Mouse (Mus musculus) lung, embryonic 14.5 days (tissue): ENCODE measurements at regions not wholly inside any gene's neighbourhood (a gene's known extent, or its start where the extent isn't known, plus 50 kb on each side); places are given as distances from the start of the nearest gene placed in this dataset.

ENCODE experiments used
- ATAC-seq: fragments of 200-750 bp; cut with Nextera tagmentation; 2 replicates; pipeline ENCODE4 v1.8.0; 2017; ENCODE audit warnings: mild to moderate bottlenecking, moderate TSS enrichment, moderate library complexity; ENCODE audit not compliant: insufficient read depth
- DNase-seq: peaks from one replicate; pipeline ENCODE4 v3.0.0-alpha.2; 2015
- H3K27ac ChIP-seq: fragments of 300-500 bp; sonication (generic); 2 replicates; pipeline ENCODE4 v1.5.1; 2014; ENCODE audit warnings: low read depth, mild to moderate bottlenecking, moderate library complexity
- H3K27me3 ChIP-seq: fragments of 300-500 bp; sonication (generic); 2 replicates; pipeline ENCODE4 v1.6.1; 2014; ENCODE audit warnings: low read length, control low read depth; ENCODE audit not compliant: insufficient read depth
- H3K36me3 ChIP-seq: fragments of 300-500 bp; sonication (generic); 2 replicates; pipeline ENCODE4 v1.6.1; 2014; ENCODE audit warnings: control low read depth; ENCODE audit not compliant: insufficient read depth
- H3K4me1 ChIP-seq: fragments of 300-500 bp; sonication (generic); 2 replicates; pipeline ENCODE4 v1.6.1; 2014; ENCODE audit warnings: antibody characterized with exemption, control low read depth; ENCODE audit not compliant: insufficient read depth
- H3K4me2 ChIP-seq: fragments of 300-500 bp; sonication (generic); 2 replicates; pipeline ENCODE4 v1.6.1; 2014; ENCODE audit warnings: mild to moderate bottlenecking
- H3K4me3 ChIP-seq: fragments of 300-500 bp; sonication (generic); 2 replicates; pipeline ENCODE4 v1.5.1; 2014; ENCODE audit warnings: low read depth, low read length
- H3K9ac ChIP-seq: fragments of 300-500 bp; sonication (generic); 2 replicates; pipeline ENCODE4 v1.6.1; 2014
- H3K9me3 ChIP-seq: fragments of 300-500 bp; sonication (generic); 2 replicates; pipeline ENCODE4 v1.6.1; 2016; ENCODE audit warnings: low read depth, low read length, control low read depth
- CTCF ChIP-seq: IDR thresholded peaks from 2 replicates; pipeline ENCODE4 v1.5.1; 2016; ENCODE audit warnings: antibody characterized with exemption, low read depth
- WGBS: fragments of 180-500 bp; shearing (Covaris S2); extraction: QIAGEN DNeasy Blood & Tissue Kit; methylation state at CpG from one replicate; pipeline ENCODE4 v1.1.7; 2014; 5-methylcytosine and 5-hydroxymethylcytosine counted together

- H3K4me2 ChIP-seq: no peak overlapping the region
- no peak overlapping the region for H3K9ac ChIP-seq
- TF ChIP-seq CTCF: no peak
- no peak overlapping the region for H3K4me3 ChIP-seq
- H3K9me3 ChIP-seq: no peaks in the 10 kb centered on the region
- ATAC-seq (peak; percentile 62; the same call in 1 of the 2 replicates), DNase-seq (peak; percentile 79)
- H3K27me3 ChIP-seq: no peaks in the 10 kb centered on the region
- no peaks in the 10 kb centered on the region for H3K36me3 ChIP-seq
- H3K4me1 ChIP-seq: peaks cover 2% of the 10 kb centered on the region; the same call in 1 of the 2 replicates
- peak overlapping the region; percentile 9; the same call in 1 of the 2 replicates for H3K27ac ChIP-seq
- WGBS: 31% methylated on average over 2 of the region's 2 CpGs
Observed at GRCm38 (mm10) chr5:73796201-73796600, 145.0 kb downstream of the Spata18 start.

DNA sequence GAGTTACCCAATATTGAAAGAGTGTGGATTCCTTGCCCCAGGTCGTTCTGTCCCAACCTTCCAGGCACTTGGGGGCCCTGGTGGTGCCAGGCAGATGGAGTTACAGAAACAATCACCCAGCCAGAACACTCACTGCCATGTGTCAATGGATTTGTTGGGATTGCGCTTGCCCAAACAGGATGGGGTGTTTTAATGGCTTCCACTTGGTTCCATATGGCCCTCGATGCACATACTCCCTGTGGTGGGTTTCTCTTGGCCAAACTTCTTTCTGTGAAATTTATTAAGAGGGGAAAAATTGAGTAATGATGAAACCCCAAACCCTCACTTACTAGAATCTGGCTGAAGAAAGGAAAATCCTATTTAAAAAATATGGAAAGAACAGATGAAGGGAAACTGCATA lies 146.8 kb downstream of the Spata18 start:
- DNase-seq (no peak), ATAC-seq (no peak)
- Histone ChIP-seq H3K4me2 (no peak overlapping the region), H3K9me3 (no peaks in the 10 kb centered on the region), H3K4me1 (peaks cover 2% of the 10 kb centered on the region; the same call in 1 of the 2 replicates), H3K27ac (no peak overlapping the region), H3K27me3 (no peaks in the 10 kb centered on the region), H3K36me3 (no peaks in the 10 kb centered on the region), H3K9ac (no peak overlapping the region), H3K4me3 (no peak overlapping the region)
- TF ChIP-seq CTCF: no peak
- WGBS: 80% methylated on average over 3 of the region's 3 CpGs

DNA sequence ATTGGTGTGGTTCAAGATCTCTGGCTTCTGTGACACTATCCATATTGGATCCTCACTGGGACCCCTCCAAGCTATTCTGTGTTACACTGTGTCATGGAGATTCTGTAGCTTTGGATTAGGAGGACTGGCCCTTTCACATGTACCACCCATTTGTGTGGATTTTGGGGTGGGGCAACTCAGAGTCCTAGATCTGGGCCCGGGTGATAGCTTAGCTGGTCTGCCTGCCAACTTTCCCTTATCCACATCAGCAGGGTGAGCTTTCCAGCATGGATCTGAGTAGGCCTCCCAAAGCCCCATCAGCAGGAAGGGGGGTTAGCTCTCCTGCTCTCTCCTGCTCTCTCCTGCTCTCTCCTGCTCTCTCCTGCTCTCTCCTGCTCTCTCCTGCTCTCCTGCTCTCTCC lies 152.3 kb downstream of the Spata18 start:
- no peaks in the 10 kb centered on the region for H3K36me3 ChIP-seq
- no peak for DNase-seq
- ATAC-seq: no peak
- TF ChIP-seq CTCF: no peak
- 81% methylated on average over 1 of the region's 1 CpGs for WGBS
- no peak overlapping the region for H3K27ac ChIP-seq
- H3K4me3 ChIP-seq: no peak overlapping the region
- H3K4me2 ChIP-seq: no peak overlapping the region
- H3K4me1 ChIP-seq: 0 out of 2 replicates have a peak, but pooled peaks cover 2% of the 10 kb centered on the region
- H3K9me3 ChIP-seq: no peaks in the 10 kb centered on the region
- H3K9ac ChIP-seq: no peak overlapping the region
- H3K27me3 ChIP-seq: no peaks in the 10 kb centered on the region

- WGBS: 77% methylated on average over 4 of the region's 4 CpGs
- H3K9ac ChIP-seq: no peak overlapping the region
- 0 out of 2 replicates have a peak, but pooled peaks cover 2% of the 10 kb centered on the region for H3K4me1 ChIP-seq
- no peak for DNase-seq
- no peak for TF ChIP-seq CTCF
- no peaks in the 10 kb centered on the region for H3K36me3 ChIP-seq
- no peak for ATAC-seq
- H3K27me3 ChIP-seq: no peaks in the 10 kb centered on the region
- H3K4me2 ChIP-seq: no peak overlapping the region
- H3K27ac ChIP-seq: no peak overlapping the region
- H3K9me3 ChIP-seq: no peaks in the 10 kb centered on the region
- H3K4me3 ChIP-seq: no peak overlapping the region
Observed at GRCm38 (mm10) chr5:73804556-73805230, 153.5 kb downstream of the Spata18 start.

- H3K4me2 ChIP-seq: no peak overlapping the region
- H3K9me3 ChIP-seq: no peaks in the 10 kb centered on the region
- DNase-seq: no peak
- ATAC-seq: no peak
- 47% methylated on average over 3 of the region's 3 CpGs for WGBS
- H3K4me3 ChIP-seq: no peak overlapping the region
- H3K27ac ChIP-seq: no peak overlapping the region
- H3K9ac ChIP-seq: no peak overlapping the region
- H3K4me1 ChIP-seq: no peaks in the 10 kb centered on the region
- no peaks in the 10 kb centered on the region for H3K27me3 ChIP-seq
- no peak for TF ChIP-seq CTCF
- H3K36me3 ChIP-seq: no peaks in the 10 kb centered on the region
Observed at GRCm38 (mm10) chr5:73810660-73811059, 159.5 kb downstream of the Spata18 start.

DNA sequence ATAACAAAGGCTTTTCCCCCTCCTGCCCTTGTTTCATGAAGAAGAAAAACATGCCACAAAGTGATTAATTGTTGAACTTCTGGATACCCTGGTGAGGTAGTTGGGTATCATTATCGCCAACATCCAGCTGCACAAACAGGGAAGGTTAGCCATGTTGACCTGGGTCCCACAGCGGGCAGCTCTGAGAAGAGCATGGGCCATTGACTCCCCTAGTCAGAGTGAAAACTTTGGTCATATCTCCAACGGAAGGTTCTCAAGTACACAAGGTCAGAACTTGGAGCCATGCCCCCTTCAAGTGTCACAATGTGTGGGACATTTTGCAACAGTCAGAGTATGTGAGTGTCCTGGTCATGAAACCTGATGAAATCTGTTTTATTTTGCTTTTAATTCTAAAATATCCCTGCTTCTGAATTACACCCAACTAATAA lies 159.9 kb downstream of the Spata18 start:
- TF ChIP-seq CTCF: no peak
- ATAC-seq (no peak), DNase-seq (no peak)
- no peaks in the 10 kb centered on the region for H3K4me1 ChIP-seq
- no peak overlapping the region for H3K9ac ChIP-seq
- H3K27ac ChIP-seq: no peak overlapping the region
- no peak overlapping the region for H3K4me2 ChIP-seq
- no peak overlapping the region for H3K4me3 ChIP-seq
- no peaks in the 10 kb centered on the region for H3K27me3 ChIP-seq
- H3K9me3 ChIP-seq: no peaks in the 10 kb centered on the region
- H3K36me3 ChIP-seq: no peaks in the 10 kb centered on the region
- 35% methylated on average over 3 of the region's 3 CpGs for WGBS

DNA sequence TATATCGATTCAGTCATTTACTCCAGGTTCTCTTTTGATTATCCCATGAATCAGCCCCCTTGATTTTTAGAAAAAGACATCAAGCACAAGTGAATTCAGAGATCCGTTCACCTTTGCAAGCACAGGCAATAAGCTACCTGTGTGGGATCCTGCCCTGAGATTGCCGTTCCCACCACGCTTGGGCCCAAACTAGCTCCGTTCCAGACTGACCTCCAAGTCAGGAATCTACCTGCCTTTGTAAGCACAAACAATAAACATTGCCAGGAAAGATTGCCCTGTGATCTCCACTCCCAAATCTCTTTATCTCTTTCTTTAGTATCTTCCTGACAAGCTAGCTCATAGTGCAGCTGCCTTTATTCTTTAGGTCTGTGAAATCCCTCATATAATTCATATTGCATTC lies 164.6 kb downstream of the Spata18 start:
- WGBS: 95% methylated on average over 5 of the region's 5 CpGs
- no peak overlapping the region for H3K4me3 ChIP-seq
- DNase-seq (no peak), ATAC-seq (no peak)
- no peak overlapping the region for H3K4me2 ChIP-seq
- H3K9ac ChIP-seq: no peak overlapping the region
- no peak overlapping the region for H3K27ac ChIP-seq
- no peaks in the 10 kb centered on the region for H3K9me3 ChIP-seq
- H3K27me3 ChIP-seq: no peaks in the 10 kb centered on the region
- no peaks in the 10 kb centered on the region for H3K4me1 ChIP-seq
- H3K36me3 ChIP-seq: no peaks in the 10 kb centered on the region
- TF ChIP-seq CTCF: no peak

DNA sequence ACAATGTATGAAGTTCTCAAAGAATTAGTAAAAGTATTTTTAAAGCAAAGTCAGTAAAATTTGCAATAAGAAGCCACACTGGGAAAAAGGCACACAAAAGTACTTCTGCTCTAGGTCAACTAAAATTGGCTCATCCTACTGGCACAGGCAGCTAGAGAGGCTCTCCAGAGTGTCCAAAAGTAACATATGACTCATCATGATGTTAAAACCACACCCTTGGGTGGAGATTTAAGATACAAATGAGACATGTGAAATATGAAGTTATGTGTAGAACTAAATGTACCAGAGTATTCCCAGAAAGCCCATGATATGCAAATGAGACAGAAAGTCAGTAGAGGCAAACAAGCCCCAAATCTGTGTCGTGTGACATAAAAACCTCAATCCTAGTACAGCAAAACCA lies 166.0 kb downstream of the Spata18 start:
- DNase-seq (no peak), ATAC-seq (no peak)
- no peaks in the 10 kb centered on the region for H3K36me3 ChIP-seq
- WGBS: 92% methylated on average over 1 of the region's 1 CpGs
- no peak for TF ChIP-seq CTCF
- H3K27me3 ChIP-seq: no peaks in the 10 kb centered on the region
- no peak overlapping the region for H3K4me3 ChIP-seq
- no peak overlapping the region for H3K27ac ChIP-seq
- H3K4me1 ChIP-seq: no peaks in the 10 kb centered on the region
- no peaks in the 10 kb centered on the region for H3K9me3 ChIP-seq
- no peak overlapping the region for H3K9ac ChIP-seq
- no peak overlapping the region for H3K4me2 ChIP-seq
